Mouse (Mus musculus) lung, postnatal 0 days (tissue): ENCODE measurements around the gene Ptpru.

Experiments used
- CTCF ChIP-seq: IDR thresholded peaks from 2 replicates; pipeline ENCODE4 v1.5.1; 2016; ENCODE audit warnings: antibody characterized with exemption, mild to moderate bottlenecking
- EP300 ChIP-seq: IDR thresholded peaks from 2 replicates; pipeline ENCODE4 v1.6.1; 2016; ENCODE audit warnings: antibody characterized with exemption, mild to moderate bottlenecking, control low read depth

- TF ChIP-seq CTCF: no peak
- no peak for TF ChIP-seq EP300
Measured at GRCm38 (mm10) chr4:131751561-131751960, 86.5 kb downstream of the Ptpru start.
